Comparison of ENCODE assay signal across 9 mouse cellular contexts in genomic region chr16:18407912-18408311, GRCm38 (mm10). TPM values are rescaled to one million over a fixed set of nuclear protein-coding genes. Genes with fewer than 3 reads are reported as not detected.
A peak's percentile ranks its signal among the peaks of the same experiment; 100 is the strongest.
DNase-seq lines count a peak whose midpoint lies in the region; ATAC-seq and TF ChIP-seq lines count a peak whose summit lies in the region.
"Had no signal": no experiment of that assay in that cellular context is flagged by ENCODE, and none has a peak within 500 bp of the region (broad histone marks: within the 10 kb centered on the region; RNA-seq: fewer than 3 reads in every experiment).

No protein-coding gene starts in this region.

- no peak overlapping the region for H3K4me2 ChIP-seq in liver, postnatal 0 days (ENCODE audit: low read depth, low read length)
- no peak overlapping the region for H3K4me2 ChIP-seq in forebrain, embryonic 15.5 days (replicated peaks)
- no peak overlapping the region for H3K4me2 ChIP-seq in liver, embryonic 15.5 days

- peak in 1 of 2 experiments; percentile 62 for DNase-seq in cerebellum, adult 2 months
- DNase-seq in liver, adult 2 months (ENCODE audit: extremely low read depth, low read depth, low spot score), result peak; percentile 62
- DNase-seq in liver, postnatal 0 days, result no peak
- no peak for DNase-seq in thymus, adult 2 months
- DNase-seq: kidney, adult 8-10 months had no signal

- no peaks in the 10 kb centered on the region for H3K9me3 ChIP-seq in liver, postnatal 0 days (ENCODE audit: low read length)
- H3K9me3 ChIP-seq in forebrain, embryonic 15.5 days, result no peaks in the 10 kb centered on the region
- H3K9me3 ChIP-seq in liver, embryonic 15.5 days (replicated peaks), result no peaks in the 10 kb centered on the region

- H3K4me3 ChIP-seq in cerebellum, adult 2 months (replicated peaks; ENCODE audit: insufficient read depth, low read depth, low read length), result no peak overlapping the region
- no peak overlapping the region for H3K4me3 ChIP-seq in liver, adult 2 months (ENCODE audit: insufficient read depth, low read depth, low read length)
- no peak overlapping the region for H3K4me3 ChIP-seq in liver, postnatal 0 days (ENCODE audit: low read depth, low read length)
- no peak overlapping the region for H3K4me3 ChIP-seq in forebrain, embryonic 15.5 days
- no peak overlapping the region for H3K4me3 ChIP-seq in liver, embryonic 15.5 days (replicated peaks)
- no peak overlapping the region for H3K4me3 ChIP-seq in thymus, adult 2 months (ENCODE audit: control insufficient read depth, insufficient read depth, low read length)

- H3K9ac ChIP-seq in liver, adult 2 months (ENCODE audit: low read depth, low read length), result peak overlapping the region; percentile 1; the same call in 1 of the 2 replicates
- no peak overlapping the region for H3K9ac ChIP-seq in liver, postnatal 0 days (replicated peaks)
- H3K9ac ChIP-seq in forebrain, embryonic 15.5 days (replicated peaks), result no peak overlapping the region
- H3K9ac ChIP-seq in liver, embryonic 15.5 days, result no peak overlapping the region

- WGBS in cerebellum, adult 2 months, result 14% methylated on average over 7 of the region's 7 CpGs
- 42% methylated on average over 7 of the region's 7 CpGs for WGBS in liver, adult 2 months
- WGBS in liver, postnatal 0 days (ENCODE audit: insufficient replicate concordance), result 87% methylated on average over 7 of the region's 7 CpGs
- 56% methylated on average over 7 of the region's 7 CpGs for WGBS in forebrain, embryonic 15.5 days
- 75% methylated on average over 7 of the region's 7 CpGs for WGBS in liver, embryonic 15.5 days (ENCODE audit: insufficient replicate concordance)
- 84% methylated on average over 7 of the region's 7 CpGs for WGBS in thymus, adult 2 months

- no peak for TF ChIP-seq CTCF in cerebellum, adult 2 months (IDR thresholded peaks at IDR 0.05; ENCODE audit: borderline replicate concordance, insufficient read depth, low read depth, low read length)
- TF ChIP-seq CTCF in liver, adult 2 months (IDR thresholded peaks at IDR 0.05; ENCODE audit: low read depth, low read length), result no peak
- TF ChIP-seq CTCF in liver, postnatal 0 days (IDR thresholded peaks at IDR 0.05; ENCODE audit: low read depth), result no peak
- no peak for TF ChIP-seq CTCF in thymus, adult 2 months (IDR thresholded peaks at IDR 0.05; ENCODE audit: borderline replicate concordance, control insufficient read depth, extremely low read depth, insufficient read depth, low read length, poor library complexity)

- no peak for TF ChIP-seq EP300 in liver, postnatal 0 days (IDR thresholded peaks at IDR 0.05; ENCODE audit: low read depth)

- ATAC-seq in cerebellum, adult (ENCODE audit: insufficient number of reproducible peaks, low FRiP score, low TSS enrichment), result no peak
- no peak for ATAC-seq in liver, postnatal 0 days
- no peak for ATAC-seq in forebrain, embryonic 15.5 days (replicated peaks)
- no peak for ATAC-seq in liver, embryonic 15.5 days (ENCODE audit: insufficient read depth)
- ATAC-seq in monocyte, adult 5-6 weeks (replicated peaks; ENCODE audit: insufficient number of reproducible peaks, low FRiP score, low TSS enrichment, poor library complexity, severe bottlenecking), result no peak

- peaks cover 17% of the 10 kb centered on the region for H3K36me3 ChIP-seq in liver, adult 2 months (ENCODE audit: control insufficient read depth, insufficient read depth, low read length)
- peaks cover 67% of the 10 kb centered on the region for H3K36me3 ChIP-seq in liver, postnatal 0 days (replicated peaks; ENCODE audit: insufficient read depth, low read length)
- H3K36me3 ChIP-seq in forebrain, embryonic 15.5 days, result peaks cover 37% of the 10 kb centered on the region
- H3K36me3 ChIP-seq in liver, embryonic 15.5 days (replicated peaks), result peaks cover 76% of the 10 kb centered on the region
- no peaks in the 10 kb centered on the region; the same call in 1 of the 2 replicates for H3K36me3 ChIP-seq in thymus, adult 2 months (ENCODE audit: control insufficient read depth, insufficient read depth, low read length)

- H3K79me2 ChIP-seq in liver, adult 2 months (ENCODE audit: control insufficient read depth, insufficient read depth, low read length), result no peaks in the 10 kb centered on the region

- TF ChIP-seq POLR2A in cerebellum, adult 2 months (IDR thresholded peaks at IDR 0.05; ENCODE audit: borderline replicate concordance, insufficient read depth, low read length), result no peak
- TF ChIP-seq POLR2A in liver, adult 2 months (IDR thresholded peaks at IDR 0.05; ENCODE audit: extremely low read depth, insufficient read depth, low read length), result no peak
- no peak for TF ChIP-seq POLR2A in thymus, adult 2 months (IDR thresholded peaks at IDR 0.05; ENCODE audit: control insufficient read depth, extremely low read depth, insufficient read depth, low read length, poor library complexity)

- H3K27ac ChIP-seq in cerebellum, adult 2 months (ENCODE audit: insufficient read depth, low read length), result peak overlapping the region; percentile 15; the same call in 1 of the 2 replicates
- H3K27ac ChIP-seq in liver, adult 2 months (replicated peaks; ENCODE audit: insufficient read depth, low read depth, low read length), result peak overlapping the region; percentile 30
- H3K27ac ChIP-seq in liver, postnatal 0 days (ENCODE audit: low read depth), result no peak overlapping the region
- H3K27ac ChIP-seq in forebrain, embryonic 15.5 days (replicated peaks), result peak overlapping the region; percentile 50
- H3K27ac ChIP-seq in liver, embryonic 15.5 days (replicated peaks), result 0 out of 2 replicates have a peak overlapping the region, but pooled peaks have one; percentile 9
- no peak overlapping the region for H3K27ac ChIP-seq in thymus, adult 2 months (ENCODE audit: control insufficient read depth, insufficient read depth, low read length)

- H3K27me3 ChIP-seq in cerebellum, adult 2 months (ENCODE audit: control insufficient read depth, insufficient read depth, low read length), result no peaks in the 10 kb centered on the region
- H3K27me3 ChIP-seq in liver, adult 2 months (ENCODE audit: control insufficient read depth, insufficient read depth, low read length), result no peaks in the 10 kb centered on the region
- no peaks in the 10 kb centered on the region for H3K27me3 ChIP-seq in liver, postnatal 0 days (ENCODE audit: insufficient read depth, low read length)
- H3K27me3 ChIP-seq in forebrain, embryonic 15.5 days, result no peaks in the 10 kb centered on the region
- no peaks in the 10 kb centered on the region for H3K27me3 ChIP-seq in liver, embryonic 15.5 days
- H3K27me3 ChIP-seq in thymus, adult 2 months (ENCODE audit: control insufficient read depth, insufficient read depth, low read length), result no peaks in the 10 kb centered on the region

- peaks cover 25% of the 10 kb centered on the region for H3K4me1 ChIP-seq in cerebellum, adult 2 months (ENCODE audit: control insufficient read depth, insufficient read depth, low read length)
- H3K4me1 ChIP-seq in liver, adult 2 months (ENCODE audit: control insufficient read depth, insufficient read depth, low read length), result peaks cover 28% of the 10 kb centered on the region
- peaks cover 28% of the 10 kb centered on the region for H3K4me1 ChIP-seq in liver, postnatal 0 days (ENCODE audit: insufficient read depth)
- H3K4me1 ChIP-seq in forebrain, embryonic 15.5 days, result peaks cover 21% of the 10 kb centered on the region; the same call in 1 of the 2 replicates
- peaks cover 22% of the 10 kb centered on the region for H3K4me1 ChIP-seq in liver, embryonic 15.5 days (replicated peaks)
- H3K4me1 ChIP-seq in thymus, adult 2 months (replicated peaks; ENCODE audit: control insufficient read depth, insufficient read depth, low read length), result peaks cover 23% of the 10 kb centered on the region

RNA-seq across cellular contexts. Expression of gene Txnrd2, which starts 18.3 kb away (rescaled TPM):
- 20.6 and 23.1 TPM in 2 replicates for polyA plus RNA-seq in cerebellum, adult 2 months (2012; rRNA removed)
- 23.9 and 30.9 TPM in 2 replicates for total RNA-seq in liver, adult 2 months (2014; rRNA removed)
- 39.1 and 46.6 TPM in 2 replicates for polyA plus RNA-seq in liver, adult 2 months (2012; rRNA removed)
- polyA plus RNA-seq in liver, postnatal 0 days (2015; fragmentation: Nextera tagmentation; extraction: Ambion mirVana), result 51.2 and 53.3 TPM in 2 replicates
- polyA plus RNA-seq in forebrain, embryonic 15.5 days (2015; fragmentation: Nextera tagmentation; extraction: Ambion mirVana), result 24.2 and 26.3 TPM in 2 replicates
- 101 and 114 TPM in 2 replicates for polyA plus RNA-seq in liver, embryonic 15.5 days (2015; fragmentation: Nextera tagmentation; extraction: Ambion mirVana)
- 10.6 and 10.7 TPM in 2 replicates for polyA plus RNA-seq in thymus, adult 2 months (2012; rRNA removed)
- 9.3 to 21.9 TPM (median 18.1 TPM) in 3 replicates for total RNA-seq in monocyte, adult 5-6 weeks (2017)

RNA-seq across cellular contexts. Expression of gene Comt, which starts 18.7 kb away (rescaled TPM):
- 145 and 146 TPM in 2 replicates for polyA plus RNA-seq in cerebellum, adult 2 months (2012; rRNA removed)
- 474 and 538 TPM in 2 replicates for total RNA-seq in liver, adult 2 months (2014; rRNA removed)
- 779 and 1,223 TPM in 2 replicates for polyA plus RNA-seq in liver, adult 2 months (2012; rRNA removed)
- 100 and 125 TPM in 2 replicates for polyA plus RNA-seq in liver, postnatal 0 days (2015; fragmentation: Nextera tagmentation; extraction: Ambion mirVana)
- polyA plus RNA-seq in forebrain, embryonic 15.5 days (2015; fragmentation: Nextera tagmentation; extraction: Ambion mirVana), result 83.0 and 84.4 TPM in 2 replicates
- polyA plus RNA-seq in liver, embryonic 15.5 days (2015; fragmentation: Nextera tagmentation; extraction: Ambion mirVana), result 87.6 and 94.1 TPM in 2 replicates
- 104 and 108 TPM in 2 replicates for polyA plus RNA-seq in thymus, adult 2 months (2012; rRNA removed)
- total RNA-seq in monocyte, adult 5-6 weeks (2017), result 11.3 to 19.0 TPM (median 15.8 TPM) in 3 replicates

RNA-seq across cellular contexts. Expression of gene Arvcf, which starts 59.9 kb away (rescaled TPM):
- 34.7 and 38.7 TPM in 2 replicates for polyA plus RNA-seq in cerebellum, adult 2 months (2012; rRNA removed)
- 14.1 and 18.5 TPM in 2 replicates for total RNA-seq in liver, adult 2 months (2014; rRNA removed)
- 17.1 and 18.4 TPM in 2 replicates for polyA plus RNA-seq in liver, adult 2 months (2012; rRNA removed)
- polyA plus RNA-seq in liver, postnatal 0 days (2015; fragmentation: Nextera tagmentation; extraction: Ambion mirVana), result 7.0 and 9.7 TPM in 2 replicates
- polyA plus RNA-seq in forebrain, embryonic 15.5 days (2015; fragmentation: Nextera tagmentation; extraction: Ambion mirVana), result 63.3 and 72.0 TPM in 2 replicates
- 7.6 and 9.4 TPM in 2 replicates for polyA plus RNA-seq in liver, embryonic 15.5 days (2015; fragmentation: Nextera tagmentation; extraction: Ambion mirVana)
- 52.3 and 56.0 TPM in 2 replicates for polyA plus RNA-seq in thymus, adult 2 months (2012; rRNA removed)
- total RNA-seq in monocyte, adult 5-6 weeks (2017), result 1.4 to 2.2 TPM (median 1.7 TPM) in 3 replicates

Comparison
In these comparisons a context has a peak if more than half of its experiments do, and no peak if none do; other contexts are left out.
1. H3K27ac ChIP-seq: peak in cerebellum, adult 2 months (single experiment), liver, adult 2 months (single experiment), forebrain, embryonic 15.5 days (single experiment) and liver, embryonic 15.5 days (single experiment); none in liver, postnatal 0 days (single experiment) and thymus, adult 2 months (single experiment).